Mouse (Mus musculus): ENCODE measurements at regions not wholly inside any gene's neighbourhood (a gene's known extent, or its start where the extent isn't known, plus 50 kb on each side); places are given as distances from the start of the nearest gene placed in this dataset.
A peak's percentile ranks its signal among the peaks of the same experiment; 100 is the strongest.
"Not testable (repeated sequence)": the region's sequence is repeated elsewhere in the genome, so short reads cannot be mapped to it uniquely, and the experiment has no call there.

DNA sequence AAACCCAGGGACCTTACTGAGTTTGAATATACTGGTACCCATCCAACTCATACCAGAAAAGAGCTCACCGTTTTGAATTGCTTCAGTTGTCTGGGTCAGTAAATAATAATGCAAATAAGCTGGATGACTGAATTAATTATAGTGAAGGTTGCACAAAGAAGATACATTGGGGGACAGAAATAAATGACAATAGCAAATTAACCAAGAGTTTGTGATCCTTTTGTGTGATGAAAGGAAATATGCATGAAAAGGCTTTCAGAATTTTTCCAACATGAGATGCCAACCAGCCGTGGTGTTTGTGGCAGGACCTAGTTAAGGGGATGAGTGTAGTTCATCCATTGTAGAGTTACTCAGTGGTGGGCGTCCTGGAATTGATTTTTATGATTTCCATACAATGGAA lies 186.5 kb upstream of the Pik3r1 start:
- no peak for DNase-seq

DNA sequence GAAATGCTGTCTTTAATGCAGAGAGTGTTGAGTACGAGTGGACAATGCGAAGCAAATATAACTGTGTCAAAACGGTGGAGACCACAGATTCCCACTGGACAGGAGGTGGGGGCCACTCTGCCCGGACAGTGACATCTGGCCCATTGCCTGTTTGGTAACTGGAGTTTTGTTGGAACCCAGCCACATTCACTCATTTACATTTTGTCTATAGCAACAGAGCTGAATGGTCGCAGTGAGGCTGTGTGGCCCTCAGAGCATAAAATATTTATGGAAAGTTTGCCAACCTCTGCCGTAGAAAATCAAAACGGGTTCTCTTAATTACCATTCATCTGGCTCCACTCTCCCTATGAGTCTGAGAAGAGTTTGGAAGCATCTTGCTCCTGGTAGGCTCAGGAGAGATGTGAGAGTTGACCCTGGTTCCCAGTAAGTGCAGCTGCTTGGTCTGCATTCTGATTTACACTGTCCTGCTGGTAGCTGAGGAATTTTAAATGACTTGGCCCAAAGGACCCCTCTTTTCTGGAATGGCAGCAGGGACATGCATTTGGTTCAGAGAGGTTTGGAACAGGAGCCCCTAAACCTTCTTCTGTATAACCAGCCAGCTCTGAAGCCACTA lies 187.9 kb upstream of the Pik3r1 start:
- no peak for DNase-seq

DNA sequence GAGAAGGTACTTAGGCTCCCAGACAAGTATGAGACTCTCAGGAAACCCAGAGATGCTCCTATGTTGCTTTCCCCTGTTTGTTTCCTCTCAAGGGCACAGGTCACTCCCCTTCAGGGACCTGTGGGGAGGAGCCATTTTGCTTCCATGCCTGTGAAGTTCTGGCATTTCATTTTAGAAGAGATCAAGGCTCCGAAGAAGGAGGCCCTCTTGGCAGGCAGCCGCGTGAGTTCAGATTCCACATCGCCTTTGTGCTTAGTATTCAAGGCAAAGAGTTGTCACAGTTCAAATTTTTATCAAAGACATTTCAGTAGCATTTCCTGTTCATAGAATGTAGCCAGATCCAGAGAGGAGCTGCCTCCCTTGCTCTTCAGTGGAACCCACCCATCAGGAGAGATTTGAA lies 189.8 kb upstream of the Pik3r1 start:
- DNase-seq, result peak; percentile 76 to 81

DNA sequence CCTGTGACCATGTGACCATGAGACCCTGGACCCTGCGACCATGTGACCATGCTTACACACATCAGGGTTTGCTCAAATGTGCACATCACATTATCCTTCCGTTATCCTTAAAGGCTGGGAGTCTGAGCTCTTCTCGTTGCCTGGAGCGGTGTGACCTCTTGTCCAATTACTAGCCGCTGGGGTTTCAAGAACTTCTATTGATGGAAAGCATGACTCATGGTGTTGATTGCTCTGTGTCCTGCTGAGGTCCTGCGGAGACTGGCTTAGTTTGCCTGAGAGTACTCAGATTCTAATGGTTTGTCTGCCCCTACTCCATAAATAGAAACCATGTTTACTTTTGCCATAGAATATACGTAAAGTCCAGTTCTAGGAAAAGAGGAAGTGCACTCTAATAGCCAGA lies 197.5 kb upstream of the Pik3r1 start:
- no peak for DNase-seq

DNA sequence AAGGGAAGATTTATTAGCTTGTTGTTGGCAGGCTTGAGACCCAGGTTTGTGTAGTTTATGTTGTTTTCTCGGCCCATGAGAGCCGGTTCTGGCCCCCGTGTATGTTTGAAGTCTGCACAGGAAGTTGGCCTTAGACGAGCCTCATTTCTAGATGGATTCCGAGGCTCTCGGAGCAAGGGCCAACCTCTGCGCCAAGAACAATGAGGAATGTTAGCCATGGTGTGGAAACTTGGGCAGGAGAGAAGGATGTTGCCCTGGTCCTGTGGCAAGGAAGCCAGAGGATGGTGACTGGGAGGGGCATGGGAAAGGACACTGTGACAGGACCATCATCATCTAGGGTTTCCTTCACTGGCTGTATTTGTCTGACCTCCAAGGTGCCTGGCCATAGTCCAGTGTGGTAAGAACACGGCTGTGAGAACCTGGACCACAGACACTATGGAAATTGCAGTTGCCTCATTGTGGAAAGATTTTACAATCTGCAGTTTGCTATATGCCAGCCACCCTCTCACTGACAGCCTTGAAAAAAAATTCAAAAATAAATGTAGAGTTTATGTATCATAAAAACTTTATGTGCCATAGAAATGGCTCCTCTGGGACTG lies 198.9 kb upstream of the Pik3r1 start:
- DNase-seq, result no peak

DNA sequence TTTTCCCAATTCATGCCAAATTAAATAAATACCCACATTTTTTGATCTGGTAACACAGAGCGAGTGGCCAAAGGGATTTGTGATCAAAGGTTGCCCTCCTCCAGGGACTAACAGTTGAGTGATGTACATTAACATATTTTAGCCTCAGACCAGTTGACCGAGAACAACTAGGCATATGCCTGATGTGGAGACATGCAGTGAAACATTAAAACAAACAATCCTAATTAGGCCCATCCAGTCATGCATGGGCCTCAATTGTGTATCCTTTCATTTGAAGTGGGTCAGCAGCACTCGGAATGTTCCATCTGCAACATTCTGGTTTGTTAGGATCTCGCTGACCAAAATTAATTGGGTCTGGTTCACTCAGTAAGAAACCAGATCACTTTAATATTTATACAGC lies 199.4 kb upstream of the Pik3r1 start:
- DNase-seq, result no peak

DNA sequence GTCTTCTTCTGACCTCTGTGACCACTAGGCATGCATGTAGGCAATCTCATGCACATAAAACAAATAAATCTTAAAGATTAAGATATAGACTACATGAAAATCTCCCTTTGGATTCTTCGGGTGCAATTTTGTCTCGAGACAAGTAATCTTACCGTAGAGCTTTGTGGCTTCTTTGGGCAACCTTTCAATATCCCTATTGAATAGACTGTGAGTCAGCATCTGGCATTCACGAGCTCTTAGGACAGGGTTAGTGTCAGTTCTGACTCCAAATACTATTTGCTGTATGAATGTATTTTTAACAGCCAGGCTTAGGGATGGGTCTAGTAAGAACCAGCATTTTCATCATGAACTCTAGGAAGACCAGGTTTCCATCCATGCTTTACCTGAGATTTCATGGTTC lies 208.7 kb upstream of the Pik3r1 start:
- no peak for DNase-seq

DNA sequence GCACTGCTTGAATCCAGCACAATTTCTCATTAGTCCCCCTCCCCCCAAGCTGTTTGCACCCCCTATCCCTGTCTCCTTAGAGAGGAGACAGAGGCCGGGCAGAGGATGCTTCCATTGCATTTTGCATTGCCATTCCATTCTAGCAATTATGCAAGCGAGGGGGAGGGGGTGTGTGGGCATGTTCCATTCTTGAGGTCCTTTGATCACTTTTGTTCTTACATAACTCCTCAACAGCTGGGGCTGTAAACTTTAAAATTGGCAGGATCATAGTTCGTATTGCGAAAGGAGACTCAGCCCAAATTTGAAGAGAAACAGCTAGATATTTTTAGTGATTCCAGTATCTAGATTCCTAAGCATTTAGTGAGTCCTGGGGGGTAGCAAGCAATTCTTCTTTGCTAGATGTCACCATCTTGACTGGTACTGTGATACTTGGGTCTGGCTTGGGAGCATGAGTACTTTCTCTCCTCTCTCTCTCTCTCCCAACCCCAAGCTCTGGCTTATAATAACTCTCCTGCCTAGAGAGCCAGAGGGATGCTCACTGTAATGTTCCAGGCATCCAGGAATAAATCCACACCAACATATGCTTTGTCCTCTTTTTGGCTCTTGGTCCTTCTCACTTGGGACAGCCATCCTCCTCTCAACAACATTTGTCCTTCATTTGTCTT lies 212.3 kb upstream of the Pik3r1 start:
- DNase-seq, result no peak

DNA sequence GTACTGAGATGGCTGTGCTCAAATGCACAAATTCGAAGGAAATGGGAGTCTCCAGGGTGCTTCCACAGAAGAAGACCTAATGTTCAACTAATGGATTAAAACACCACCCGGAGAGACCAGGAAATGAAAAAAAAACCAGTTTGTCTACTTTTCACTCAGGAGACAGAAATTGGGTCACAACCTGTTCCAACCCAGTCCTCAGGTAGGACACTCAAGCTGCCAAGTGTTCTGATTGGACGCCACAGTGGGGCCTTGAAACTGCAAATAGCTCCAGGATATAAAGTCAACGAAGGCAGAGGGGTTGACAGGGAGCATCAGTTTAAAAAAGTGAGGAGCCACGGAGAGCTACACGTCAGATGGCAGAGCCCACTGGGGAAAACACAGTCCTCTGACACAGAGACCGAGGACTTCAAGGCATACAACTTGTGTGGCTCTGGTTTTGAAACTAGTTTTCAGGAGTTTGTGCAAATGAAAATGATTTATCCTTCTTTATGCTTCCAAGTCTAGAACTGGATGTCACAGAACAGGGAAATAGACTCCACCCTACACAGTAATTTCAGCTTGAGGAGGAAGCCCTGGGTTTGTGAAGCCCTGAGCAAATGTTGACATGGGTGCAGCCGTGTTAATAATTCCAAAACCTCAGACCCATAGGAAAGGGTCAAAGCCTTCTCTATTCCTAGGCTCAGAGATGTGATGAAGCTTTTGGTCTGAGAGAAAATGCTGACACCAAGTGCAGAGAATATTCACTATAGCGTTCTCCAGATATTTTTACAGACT lies 220.8 kb upstream of the Pik3r1 start:
- no peak for DNase-seq

DNA sequence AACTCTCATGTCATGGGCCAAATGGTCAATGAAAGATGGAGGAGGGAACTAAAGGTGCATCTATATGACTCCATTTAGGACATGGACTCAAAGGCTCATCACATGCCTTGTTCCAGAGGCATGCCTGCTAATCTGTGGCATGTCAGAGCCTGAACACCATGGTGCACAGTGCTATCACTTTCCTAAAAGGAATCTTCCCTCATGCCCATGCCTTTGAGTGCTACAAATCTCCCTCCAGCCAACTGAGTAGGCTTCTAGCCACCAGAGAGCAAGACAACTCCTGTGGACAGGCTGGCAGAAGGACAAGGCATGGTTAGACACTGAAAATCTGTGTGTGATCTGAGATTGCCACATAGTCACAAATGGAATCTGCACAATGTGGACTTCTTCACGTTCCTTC lies 223.7 kb upstream of the Pik3r1 start:
- no peak for DNase-seq

DNA sequence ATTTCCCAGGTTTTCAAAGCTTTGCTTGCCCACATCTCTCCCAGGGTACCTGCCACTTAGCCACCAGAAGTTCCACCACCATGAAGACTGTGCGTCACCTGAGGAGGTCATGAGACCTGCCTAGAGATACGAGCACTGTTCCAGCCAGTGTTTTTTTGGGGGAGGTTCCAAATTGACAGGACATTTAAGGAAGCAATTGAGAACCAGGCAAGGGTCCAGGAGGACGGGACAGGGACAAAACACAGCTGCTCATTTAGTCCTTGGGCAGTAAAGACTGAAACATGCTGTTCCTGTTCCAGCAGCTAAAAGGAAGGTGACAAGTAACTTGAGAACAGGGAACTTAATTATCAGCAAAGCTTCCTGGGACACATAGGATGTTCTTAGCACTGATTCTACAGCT lies 226.8 kb upstream of the Pik3r1 start:
- DNase-seq, result peak; percentile 65

DNA sequence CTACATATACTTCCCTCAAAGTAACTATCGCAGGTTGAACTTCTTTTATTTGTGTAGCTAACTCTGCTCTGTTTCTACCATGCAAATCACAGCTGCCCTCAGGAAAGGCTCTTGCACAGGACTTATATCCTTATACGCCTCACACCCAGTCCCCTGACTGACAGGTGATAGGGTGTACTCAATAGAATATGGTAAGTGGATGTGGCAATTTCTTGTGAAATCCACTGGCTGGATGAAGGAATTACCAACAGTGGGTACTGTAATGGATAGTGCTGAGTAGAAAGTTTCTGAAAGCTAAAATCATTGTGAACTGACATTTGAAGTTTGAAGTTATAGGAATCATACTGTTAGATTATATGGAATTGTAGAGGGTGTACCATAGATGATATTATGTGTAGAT lies 227.5 kb upstream of the Pik3r1 start:
- no peak for DNase-seq

DNA sequence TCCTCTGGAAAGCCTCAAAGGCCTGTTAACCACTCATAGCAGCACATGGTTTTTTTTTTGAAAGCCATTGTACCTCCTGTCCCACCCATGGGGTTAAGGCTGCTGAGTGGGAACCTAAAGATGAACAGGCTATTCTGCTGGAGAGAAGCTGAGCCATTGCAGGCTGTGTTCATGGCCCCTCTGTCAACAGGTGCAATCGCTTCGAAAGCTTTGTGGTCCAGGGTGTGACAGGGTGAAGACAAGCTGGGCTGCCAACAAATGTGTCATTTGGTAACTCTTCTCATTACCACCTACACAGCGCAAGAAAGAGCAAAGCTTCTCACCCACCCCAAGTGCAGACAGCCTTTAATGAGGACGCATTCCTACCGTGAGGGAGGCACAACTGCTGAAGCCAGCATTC lies 228.1 kb upstream of the Pik3r1 start:
- DNase-seq, result no peak

DNA sequence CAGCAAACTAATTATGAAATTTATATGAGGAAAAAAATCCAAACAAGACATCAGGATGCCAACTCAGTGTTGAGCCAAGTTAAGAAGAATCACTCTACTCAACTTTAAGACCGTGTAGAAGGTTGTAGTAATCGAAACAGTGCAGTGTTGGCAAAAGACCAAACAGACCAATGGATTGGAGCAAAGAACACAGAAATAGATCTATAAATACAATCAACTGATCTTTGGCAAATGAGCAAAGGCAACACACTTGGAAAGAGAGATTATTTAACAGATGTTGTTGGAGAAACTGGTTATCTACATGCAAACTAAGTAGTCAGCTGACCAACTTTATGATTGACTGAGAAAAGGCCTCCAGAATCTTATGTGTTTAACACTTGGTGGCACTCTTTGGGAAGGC lies 229.4 kb upstream of the Pik3r1 start:
- DNase-seq, result no peak

DNA sequence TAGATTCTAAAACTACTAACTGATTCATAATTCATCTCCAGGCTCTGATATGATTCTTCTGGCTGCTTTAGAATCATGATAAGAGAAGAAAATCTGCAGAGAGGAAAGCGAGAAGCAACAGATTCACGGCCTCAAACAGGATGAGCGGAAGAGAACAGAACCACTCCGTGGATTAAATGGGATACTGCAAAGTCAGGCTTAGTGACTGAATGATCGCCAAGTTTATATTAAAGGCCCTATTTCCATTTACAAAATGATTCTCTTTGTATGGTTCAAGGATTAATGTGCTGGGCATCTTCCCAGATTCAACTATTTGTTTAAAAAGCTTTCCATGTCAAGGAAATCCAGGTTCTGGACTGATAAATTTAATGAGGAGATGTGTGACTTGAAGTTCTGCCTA lies 238.5 kb upstream of the Pik3r1 start:
- no peak for DNase-seq

DNA sequence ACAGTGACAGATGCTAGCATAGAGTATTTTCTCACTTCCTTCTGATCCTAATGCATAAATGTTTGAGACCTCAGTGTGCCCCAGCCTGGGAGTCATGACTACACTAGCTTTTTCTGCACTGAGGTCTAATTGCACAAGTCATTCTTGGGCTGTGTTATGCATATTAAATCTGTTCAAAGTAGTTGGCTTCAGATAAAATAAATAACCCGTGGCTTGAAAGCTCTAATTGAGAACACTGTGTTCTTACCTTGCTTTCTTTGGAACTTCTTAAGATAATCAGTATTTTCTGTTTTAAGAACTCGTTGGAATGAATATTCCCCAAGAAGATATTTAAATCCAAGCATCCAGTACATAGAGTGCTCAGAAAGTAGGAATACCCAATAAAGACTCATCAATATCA lies 243.9 kb upstream of the Pik3r1 start:
- DNase-seq, result no peak

DNA sequence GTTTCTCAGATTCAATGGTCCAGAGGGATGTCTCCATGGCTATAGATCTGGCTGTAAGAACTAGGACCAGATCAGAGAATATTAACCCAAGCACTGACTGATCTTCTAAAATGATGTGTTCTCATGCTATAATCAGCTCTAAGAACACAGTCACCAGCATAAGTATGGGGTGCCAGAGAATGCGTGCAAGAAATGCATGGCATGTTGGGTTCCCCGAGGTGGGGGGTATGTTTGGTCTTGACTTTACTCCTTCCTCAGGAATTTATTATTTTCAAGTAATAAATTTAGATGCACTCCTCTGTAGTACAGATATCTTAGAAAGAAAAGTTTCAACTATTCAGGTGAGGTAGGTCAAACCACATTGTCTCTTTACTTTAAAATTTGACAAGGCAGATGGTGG lies 246.5 kb upstream of the Pik3r1 start:
- no peak for DNase-seq

DNA sequence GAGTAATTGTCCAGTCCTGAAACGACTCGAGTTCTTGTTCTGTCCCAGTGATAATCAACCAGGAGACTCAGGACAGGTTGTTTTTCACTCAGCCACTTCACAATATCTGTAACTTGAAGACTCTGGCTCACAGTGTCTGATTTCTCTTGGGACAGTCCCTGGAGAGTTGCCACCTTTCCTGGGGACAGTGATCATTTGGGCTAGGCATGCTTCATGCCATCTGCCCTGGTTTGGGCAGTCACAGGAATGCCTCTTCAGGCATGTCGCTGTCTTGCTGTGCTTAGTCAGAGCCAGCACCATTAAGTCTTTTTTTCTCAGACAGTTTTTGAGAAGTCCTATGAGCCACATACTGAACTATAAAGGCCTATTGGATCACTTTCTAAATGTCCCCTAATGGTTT lies 246.9 kb upstream of the Pik3r1 start:
- DNase-seq, result no peak

DNA sequence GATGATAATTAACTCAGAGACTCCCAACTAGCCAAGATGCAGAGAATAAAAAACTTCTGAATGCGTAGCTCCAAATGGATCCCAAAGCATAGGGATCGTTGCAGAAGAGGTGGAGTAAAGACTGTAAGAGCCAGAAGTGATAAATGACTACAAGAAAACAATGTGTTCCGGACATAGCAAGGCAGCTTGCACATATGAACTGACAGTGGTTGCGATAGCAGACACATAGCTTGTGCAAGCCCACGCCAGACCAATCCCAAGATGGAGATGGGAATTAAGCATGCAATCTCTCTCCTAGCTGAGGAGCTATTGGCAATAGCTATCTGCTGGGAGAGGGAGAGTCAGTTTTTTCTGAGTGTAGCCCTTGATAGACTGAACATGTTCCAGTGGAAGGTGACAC lies 248.5 kb upstream of the Pik3r1 start:
- no peak for DNase-seq

DNA sequence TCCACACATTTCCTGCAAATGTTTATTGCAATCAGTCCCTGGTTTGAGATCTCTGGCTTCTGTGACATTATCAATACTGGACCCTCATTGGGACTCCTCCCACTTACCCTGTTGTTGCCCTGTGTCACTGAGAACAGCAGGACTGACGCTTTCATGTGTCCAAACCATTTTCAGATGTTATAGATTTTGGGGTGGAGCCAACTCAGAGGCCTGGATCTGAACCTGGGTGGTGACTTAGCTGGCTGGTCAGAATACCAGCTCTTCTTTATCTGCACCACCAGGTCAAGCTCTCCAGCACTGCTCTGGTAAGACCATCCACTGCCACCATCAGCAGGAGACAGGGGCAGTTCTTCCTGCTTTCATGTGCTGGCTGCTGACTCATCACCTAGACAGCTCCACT lies 254.3 kb upstream of the Pik3r1 start:
- no peak for DNase-seq

DNA sequence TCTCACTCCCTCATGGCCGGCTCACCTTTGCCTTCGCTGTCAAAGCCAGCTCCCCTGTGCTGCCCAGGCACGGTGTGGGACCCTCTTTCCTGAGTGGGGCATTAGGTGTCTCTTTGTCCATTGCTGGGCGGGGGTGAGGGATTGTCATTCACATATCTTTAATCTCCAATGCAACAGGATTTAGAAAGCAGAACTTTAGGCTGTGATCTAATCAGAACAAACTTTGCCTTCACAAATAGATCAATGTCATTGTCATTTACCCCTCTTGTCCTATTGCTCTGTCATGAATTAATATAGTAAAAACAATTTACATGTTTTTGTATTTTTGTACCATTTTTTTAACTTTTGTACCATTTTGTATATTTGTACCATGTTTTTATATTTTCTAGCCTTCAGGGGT lies 254.7 kb upstream of the Pik3r1 start:
- no peak for DNase-seq

DNA sequence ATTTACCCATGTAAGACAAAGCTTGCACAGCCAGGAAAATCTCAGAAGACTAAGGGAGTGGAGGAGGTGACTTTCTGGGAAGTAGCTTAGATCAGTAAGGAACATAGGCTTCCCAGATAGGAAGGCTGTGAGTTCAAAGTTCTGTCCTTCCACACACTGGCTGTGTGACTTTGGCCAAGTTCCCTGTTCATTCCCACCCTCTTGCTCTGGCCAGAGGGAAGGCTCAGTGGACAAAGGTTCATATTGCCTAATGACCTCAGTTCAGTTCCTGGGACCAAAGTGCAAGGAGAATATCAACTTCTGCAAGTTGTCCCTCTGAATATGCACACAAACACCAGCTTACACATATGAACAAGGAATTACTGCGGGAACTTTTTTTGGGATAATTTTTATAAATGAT lies 255.6 kb upstream of the Pik3r1 start:
- no peak for DNase-seq

DNA sequence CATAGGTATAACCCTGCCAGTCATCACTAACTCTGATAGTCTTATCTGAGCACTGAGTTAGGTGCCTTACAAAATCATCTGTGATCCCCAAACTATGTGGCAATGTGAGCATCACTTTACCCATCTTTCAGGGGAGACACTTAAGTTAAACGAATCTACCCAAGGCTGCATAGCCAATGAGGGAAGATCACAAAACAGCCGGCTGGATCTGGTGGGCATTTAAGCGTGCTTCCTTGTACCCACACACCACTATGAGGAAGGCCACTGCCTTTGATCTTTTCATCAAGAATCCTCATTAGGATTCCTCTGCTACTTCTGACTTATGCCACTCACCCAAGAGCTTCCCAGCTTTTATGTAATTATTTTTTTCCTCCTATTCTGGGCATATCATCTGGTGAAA lies 257.1 kb upstream of the Pik3r1 start:
- DNase-seq, result no peak

DNA sequence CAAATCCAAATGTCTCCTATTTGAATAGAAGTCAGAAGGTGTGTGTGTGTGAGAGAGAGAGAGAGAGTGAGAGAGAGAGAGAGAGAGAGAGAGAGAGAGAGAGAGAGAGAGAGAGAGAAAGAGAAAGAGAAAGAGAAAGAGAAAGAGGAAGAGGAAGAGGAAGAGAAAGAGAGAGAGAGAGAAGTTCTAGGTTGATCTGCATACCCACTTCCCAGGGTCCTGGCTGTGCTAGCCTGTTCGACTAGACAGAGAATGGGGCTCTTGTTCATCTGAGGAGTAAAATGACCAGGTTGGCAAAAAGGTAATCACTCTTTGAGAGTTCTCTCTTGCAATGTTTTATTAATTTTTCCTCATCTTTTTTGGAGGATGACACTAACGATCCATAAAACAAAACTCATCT lies 257.5 kb upstream of the Pik3r1 start:
- not testable (repeated sequence) for DNase-seq

Measured in kidney, postnatal 4 days (tissue).